ENCODE assay signal across 19 mouse cellular contexts in the genomic region with DNA sequence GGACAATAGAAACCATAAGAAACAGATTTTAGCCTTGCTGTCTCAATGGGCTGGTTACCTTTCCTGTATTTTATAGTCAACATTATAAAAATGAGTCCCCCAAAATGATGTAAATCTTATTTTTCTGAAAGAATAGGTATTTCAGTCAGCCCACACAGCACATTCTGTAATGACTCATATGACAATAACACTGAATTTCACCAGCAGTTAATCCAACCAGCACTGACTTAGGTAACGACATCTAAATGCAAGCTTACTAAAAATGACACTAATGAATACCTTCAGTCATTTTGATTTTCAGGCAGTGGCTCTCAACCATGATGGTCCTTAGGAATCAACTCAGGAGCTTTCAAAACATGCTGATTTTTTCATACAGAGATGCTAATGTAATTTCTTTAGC.
"Had no signal": no experiment of that assay in that cellular context is flagged by ENCODE, and none has a peak within 500 bp of the region (broad histone marks: within the 10 kb centered on the region; RNA-seq: fewer than 3 reads in every experiment).

No protein-coding gene starts in this region.

- H3K4me3 ChIP-seq: lung, embryonic 15.5 days; megakaryocyte, embryonic 14.5 days; midbrain, embryonic 12.5 days; neural tube, embryonic 12.5 days had no signal

- H3K27ac ChIP-seq: lung, embryonic 15.5 days; macrophage; midbrain, embryonic 12.5 days; neural tube, embryonic 12.5 days had no signal

- ATAC-seq: liver, postnatal 0 days; lung, postnatal 0 days had no signal

- DNase-seq: liver, postnatal 0 days; lung, adult 2 months; lung, postnatal 14 days; lung, postnatal 36 days; midbrain, embryonic 14.5 days; retina, postnatal 1 day; right cerebral cortex, adult 18-20 months; right cerebral cortex, postnatal 25 days; right cerebral cortex, postnatal 4 days; spleen, adult 18-20 months; thymus, adult 18-20 months; thymus, postnatal 14 days; thymus, postnatal 36 days had no signal
